Mouse (Mus musculus): Measurements from ENCODE around the gene Gm5798. TPM values are rescaled to one million over a fixed set of nuclear protein-coding genes. Genes with fewer than 3 reads are reported as not detected.
"Not testable (repeated sequence)": the region's sequence is repeated elsewhere in the genome, so short reads cannot be mapped to it uniquely, and the experiment has no call there.

Gm5798 gene
- not detected in 2 replicates for polyA plus RNA-seq (2016; fragmentation: Nextera tagmentation; extraction: Ambion mirVana)

GRCm38 (mm10) chr14:41348309-41348708 lies at the start of gene Gm5798:
Gm5798 (plus strand) TSS chr14:41348609.
- not testable (repeated sequence) for H3K4me3 ChIP-seq; H3K9me3 ChIP-seq; DNase-seq (ENCODE audit: low spot score); H3K36me3 ChIP-seq; H3K4me1 ChIP-seq (replicated peaks); H3K27ac ChIP-seq; H3K27me3 ChIP-seq (ENCODE audit: insufficient read depth, poor library complexity, severe bottlenecking)
- WGBS: 59% methylated on average over 2 of the region's 2 CpGs

GRCm38 (mm10) chr14:41386279-41386678 lies 37.9 kb downstream of the Gm5798 start, which contains the start of gene Gm7945:
Gm7945 (minus strand) TSS chr14:41386379.
- not testable (repeated sequence) for H3K27ac ChIP-seq; H3K36me3 ChIP-seq; DNase-seq (ENCODE audit: low spot score); H3K27me3 ChIP-seq (ENCODE audit: insufficient read depth, poor library complexity, severe bottlenecking); H3K4me3 ChIP-seq; H3K4me1 ChIP-seq (replicated peaks); H3K9me3 ChIP-seq
- no CpG with 5 or more reads among the region's 3 CpGs for WGBS

Other genes starting within 250 kb of the Gm5798 start
- not detected in 2 replicates for gene Mat1a, start 243.6 kb upstream of the Gm5798 start, polyA plus RNA-seq (2016; fragmentation: Nextera tagmentation; extraction: Ambion mirVana)
- not detected in 2 replicates for gene Sftpa1, start 216.8 kb upstream of the Gm5798 start, polyA plus RNA-seq (2016; fragmentation: Nextera tagmentation; extraction: Ambion mirVana)
- not detected in 2 replicates for gene Mbl1, start 197.2 kb upstream of the Gm5798 start, polyA plus RNA-seq (2016; fragmentation: Nextera tagmentation; extraction: Ambion mirVana)
- not detected in 2 replicates for gene Sftpd, start 163.5 kb upstream of the Gm5798 start, polyA plus RNA-seq (2016; fragmentation: Nextera tagmentation; extraction: Ambion mirVana)
- gene Gm2832, start 69.8 kb upstream of the Gm5798 start, polyA plus RNA-seq (2016; fragmentation: Nextera tagmentation; extraction: Ambion mirVana): 0.11 TPM in 1 of 2 replicates, not detected in the other
- gene Gm7945, start 37.8 kb downstream of the Gm5798 start, polyA plus RNA-seq (2016; fragmentation: Nextera tagmentation; extraction: Ambion mirVana): not detected in 2 replicates
- gene Gm6482, start 59.7 kb downstream of the Gm5798 start, polyA plus RNA-seq (2016; fragmentation: Nextera tagmentation; extraction: Ambion mirVana): not detected in 2 replicates
- gene Gm7954, start 104.9 kb downstream of the Gm5798 start, polyA plus RNA-seq (2016; fragmentation: Nextera tagmentation; extraction: Ambion mirVana): not detected in 2 replicates
- gene Gm3486, start 140.9 kb downstream of the Gm5798 start, polyA plus RNA-seq (2016; fragmentation: Nextera tagmentation; extraction: Ambion mirVana): not detected in 2 replicates
- gene Gm7970, start 207.0 kb downstream of the Gm5798 start, polyA plus RNA-seq (2016; fragmentation: Nextera tagmentation; extraction: Ambion mirVana): not detected in 2 replicates
- not detected in 2 replicates for gene 1700049E17Rik2, start 224.6 kb downstream of the Gm5798 start, polyA plus RNA-seq (2016; fragmentation: Nextera tagmentation; extraction: Ambion mirVana)

Data from hindbrain, embryonic 10.5 days (tissue).